Mouse (Mus musculus): Measurements from ENCODE around the gene Olfr2. TPM values are rescaled to one million over a fixed set of nuclear protein-coding genes. Genes with fewer than 3 reads are reported as not detected.
"Not testable (repeated sequence)": the region's sequence is repeated elsewhere in the genome, so short reads cannot be mapped to it uniquely, and the experiment has no call there.

Olfr2 gene
- not detected in 2 replicates for polyA plus RNA-seq (2015; fragmentation: Nextera tagmentation; extraction: Ambion mirVana)

- no peaks in the 10 kb centered on the region for H3K27me3 ChIP-seq
- no peak within 1 kb of the TSS for H3K4me2 ChIP-seq (replicated peaks)
- no peaks in the 10 kb centered on the region for H3K4me1 ChIP-seq
- no peak within 1 kb of the TSS for H3K4me3 ChIP-seq
- H3K9me3 ChIP-seq: no peaks in the 10 kb centered on the region
- no peak within 1 kb of the TSS for H3K27ac ChIP-seq
- no peaks in the 10 kb centered on the region for H3K36me3 ChIP-seq
- WGBS: 45% methylated on average over 1 of the region's 1 CpGs
- no peak for ATAC-seq (ENCODE audit: low FRiP score, low read depth)
- no peak within 1 kb of the TSS for H3K9ac ChIP-seq
These were observed at the start of gene Olfr2 for GRCm38 (mm10) chr7:107005972-107006371. Gene Olfr2, minus strand, starts transcription at chr7:107006072.

DNA sequence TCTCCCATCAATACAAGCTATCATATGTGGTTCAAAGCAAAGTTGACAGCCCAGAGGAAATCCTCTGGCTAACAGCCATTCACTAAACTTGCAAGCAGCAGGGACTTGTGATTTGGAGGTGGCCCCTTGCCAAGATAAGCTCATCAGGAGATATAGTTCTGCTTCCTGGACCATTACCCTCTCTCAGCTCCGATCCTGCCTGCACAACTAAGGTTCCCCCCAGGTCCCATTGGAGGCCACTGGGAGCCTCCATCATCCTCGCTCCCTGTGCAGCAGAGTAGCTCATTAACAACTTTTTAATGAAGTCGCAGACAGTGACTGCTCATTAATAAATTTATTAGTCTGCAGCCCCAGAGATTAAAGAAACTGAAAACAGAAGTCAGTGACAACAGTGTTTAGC lies 41.7 kb upstream of the Olfr2 start:
- H3K9me3 ChIP-seq: no peaks in the 10 kb centered on the region

DNA sequence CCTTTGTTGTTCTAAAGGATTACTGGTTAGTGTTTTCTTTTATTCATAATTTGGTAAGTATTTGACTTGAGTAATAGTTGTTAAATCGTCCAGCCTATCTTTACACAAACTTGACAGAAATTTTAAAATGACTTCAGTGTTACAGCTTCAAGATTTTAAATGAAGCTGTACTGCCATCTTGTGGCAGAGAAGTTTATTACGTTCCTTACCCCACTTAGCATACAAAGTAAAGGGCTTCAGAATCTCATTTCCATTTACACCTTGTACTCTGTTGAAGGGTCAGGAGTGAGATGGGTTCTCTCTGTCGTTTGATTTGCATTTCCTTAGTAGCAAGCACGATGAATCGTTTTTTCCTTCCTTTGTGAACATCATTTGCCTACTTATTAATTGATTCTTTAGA lies 40.0 kb upstream of the Olfr2 start:
- Histone ChIP-seq H3K27ac (no peak overlapping the region), H3K36me3 (no peaks in the 10 kb centered on the region), H3K4me2 (replicated peaks) (no peak overlapping the region), H3K27me3 (no peaks in the 10 kb centered on the region), H3K4me1 (no peaks in the 10 kb centered on the region), H3K9ac (no peak overlapping the region), H3K9me3 (no peaks in the 10 kb centered on the region), H3K4me3 (no peak overlapping the region)
- WGBS: 4% methylated on average over 5 of the region's 5 CpGs
- no peak for ATAC-seq (ENCODE audit: low FRiP score, low read depth)

More for the DNA sequence above, 41.7 kb upstream of the Olfr2 start:
- Histone ChIP-seq H3K27ac (no peak overlapping the region), H3K36me3 (no peaks in the 10 kb centered on the region), H3K27me3 (no peaks in the 10 kb centered on the region), H3K4me3 (no peak overlapping the region), H3K4me1 (no peaks in the 10 kb centered on the region), H3K4me2 (replicated peaks) (no peak overlapping the region), H3K9ac (no peak overlapping the region)
- no peak for ATAC-seq (ENCODE audit: low FRiP score, low read depth)
- WGBS: 30% methylated on average over 3 of the region's 3 CpGs

DNA sequence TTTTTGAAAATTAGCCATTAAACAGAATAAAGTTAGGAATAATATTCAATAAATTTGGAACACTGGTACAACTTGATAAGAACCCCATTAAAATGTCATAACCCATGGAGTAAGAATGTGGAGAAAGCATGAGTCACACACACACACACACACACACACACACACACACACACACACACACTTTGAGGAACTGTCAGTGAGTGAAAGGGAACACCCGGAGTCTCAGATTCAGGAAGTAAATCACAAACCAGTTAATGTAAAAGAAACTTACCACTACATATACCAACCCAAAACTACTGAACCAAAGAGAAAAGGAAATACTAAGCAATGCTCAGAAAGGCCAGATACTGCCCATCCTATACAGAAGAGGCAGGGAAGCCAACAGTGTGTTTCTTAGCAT lies 38.5 kb upstream of the Olfr2 start:
- no peak overlapping the region for H3K27ac ChIP-seq
- H3K9ac ChIP-seq: no peak overlapping the region
- H3K9me3 ChIP-seq: no peaks in the 10 kb centered on the region
- no peak overlapping the region for H3K4me3 ChIP-seq
- no peak overlapping the region for H3K4me2 ChIP-seq (replicated peaks)
- no peak for ATAC-seq (ENCODE audit: low FRiP score, low read depth)
- no peaks in the 10 kb centered on the region for H3K36me3 ChIP-seq
- 57% methylated on average over 1 of the region's 1 CpGs for WGBS
- H3K4me1 ChIP-seq: no peaks in the 10 kb centered on the region
- H3K27me3 ChIP-seq: no peaks in the 10 kb centered on the region

- H3K27me3 ChIP-seq: no peaks in the 10 kb centered on the region
- no peak overlapping the region for H3K9ac ChIP-seq
- no peak overlapping the region for H3K4me3 ChIP-seq
- no peak overlapping the region for H3K4me2 ChIP-seq (replicated peaks)
- H3K27ac ChIP-seq: no peak overlapping the region
- no peak for ATAC-seq (ENCODE audit: low FRiP score, low read depth)
- no peaks in the 10 kb centered on the region for H3K9me3 ChIP-seq
- no peaks in the 10 kb centered on the region for H3K4me1 ChIP-seq
- no peaks in the 10 kb centered on the region for H3K36me3 ChIP-seq
- 86% methylated on average over 3 of the region's 3 CpGs for WGBS
These were observed 37.3 kb upstream of the Olfr2 start for GRCm38 (mm10) chr7:107043136-107043535.

- 66% methylated on average over 2 of the region's 2 CpGs for WGBS
- no peak for ATAC-seq (ENCODE audit: low FRiP score, low read depth)
- Histone ChIP-seq H3K4me3 (no peak overlapping the region), H3K4me1 (no peaks in the 10 kb centered on the region), H3K4me2 (replicated peaks) (no peak overlapping the region), H3K36me3 (no peaks in the 10 kb centered on the region), H3K9ac (no peak overlapping the region), H3K27me3 (no peaks in the 10 kb centered on the region), H3K9me3 (no peaks in the 10 kb centered on the region), H3K27ac (no peak overlapping the region)
These were observed 34.2 kb upstream of the Olfr2 start for GRCm38 (mm10) chr7:107039934-107040563.

- 84% methylated on average over 1 of the region's 1 CpGs for WGBS
- Histone ChIP-seq H3K27me3 (no peaks in the 10 kb centered on the region), H3K9me3 (no peaks in the 10 kb centered on the region), H3K4me2 (replicated peaks) (no peak within 1 kb of the TSS), H3K27ac (no peak within 1 kb of the TSS), H3K9ac (no peak within 1 kb of the TSS), H3K4me3 (no peak within 1 kb of the TSS), H3K4me1 (no peaks in the 10 kb centered on the region), H3K36me3 (no peaks in the 10 kb centered on the region)
- ATAC-seq (ENCODE audit: low FRiP score, low read depth): no peak
These were observed 25.0 kb upstream of the Olfr2 start, which contains the start of gene Olfr713 for GRCm38 (mm10) chr7:107030874-107031273. Gene Olfr713, plus strand, starts transcription at chr7:107031174.

DNA sequence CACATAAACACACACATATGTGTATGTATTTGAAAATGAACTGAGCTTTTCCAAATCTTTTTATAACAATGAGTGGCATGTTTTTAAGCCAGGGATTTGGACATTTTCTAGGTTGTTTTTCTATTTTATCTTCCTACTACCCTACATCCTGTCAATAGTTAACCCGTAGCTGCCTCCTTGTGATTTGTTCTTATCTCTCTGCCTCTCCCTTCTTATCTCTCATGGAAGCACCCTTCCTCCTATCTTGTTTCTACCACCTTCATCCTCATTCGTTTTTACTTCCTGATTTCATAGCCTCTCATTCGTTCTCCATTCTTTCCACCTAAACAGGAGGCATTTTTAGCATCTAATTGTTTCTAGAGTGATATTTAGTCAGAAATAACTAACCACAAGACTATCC lies 1.7 kb downstream of the Olfr2 start:
- Histone ChIP-seq H3K4me1 (no peaks in the 10 kb centered on the region), H3K27ac (no peak overlapping the region), H3K4me3 (no peak overlapping the region), H3K4me2 (replicated peaks) (no peak overlapping the region), H3K9ac (no peak overlapping the region), H3K9me3 (no peaks in the 10 kb centered on the region), H3K36me3 (no peaks in the 10 kb centered on the region), H3K27me3 (no peaks in the 10 kb centered on the region)
- no peak for ATAC-seq (ENCODE audit: low FRiP score, low read depth)
- WGBS: 58% methylated on average over 3 of the region's 3 CpGs

DNA sequence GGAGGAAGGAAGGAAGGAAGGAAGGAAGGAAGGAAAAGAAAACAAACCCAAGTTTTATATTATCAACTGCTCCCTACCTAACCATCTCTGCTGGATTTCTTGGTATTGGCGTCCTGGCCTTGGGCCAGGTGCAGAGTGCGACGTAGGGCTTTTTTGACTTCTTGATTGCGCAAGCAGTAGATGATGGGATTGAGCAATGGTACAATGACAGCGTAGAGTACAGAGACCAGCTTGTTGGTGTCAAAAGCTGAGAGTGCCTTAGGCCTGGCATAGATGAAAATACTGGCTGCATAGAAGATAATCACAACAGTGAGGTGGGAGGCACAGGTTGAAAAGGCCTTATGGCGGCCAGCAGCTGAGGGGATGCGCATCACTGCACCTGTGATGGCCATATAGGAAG lies 5.1 kb downstream of the Olfr2 start:
- Histone ChIP-seq H3K27me3 (no peaks in the 10 kb centered on the region), H3K9ac (no peak overlapping the region), H3K27ac (no peak overlapping the region), H3K36me3 (no peaks in the 10 kb centered on the region), H3K4me2 (replicated peaks) (no peak overlapping the region), H3K4me3 (no peak overlapping the region), H3K9me3 (no peaks in the 10 kb centered on the region), H3K4me1 (no peaks in the 10 kb centered on the region)
- ATAC-seq (ENCODE audit: low FRiP score, low read depth): no peak
- 84% methylated on average over 7 of the region's 7 CpGs for WGBS

DNA sequence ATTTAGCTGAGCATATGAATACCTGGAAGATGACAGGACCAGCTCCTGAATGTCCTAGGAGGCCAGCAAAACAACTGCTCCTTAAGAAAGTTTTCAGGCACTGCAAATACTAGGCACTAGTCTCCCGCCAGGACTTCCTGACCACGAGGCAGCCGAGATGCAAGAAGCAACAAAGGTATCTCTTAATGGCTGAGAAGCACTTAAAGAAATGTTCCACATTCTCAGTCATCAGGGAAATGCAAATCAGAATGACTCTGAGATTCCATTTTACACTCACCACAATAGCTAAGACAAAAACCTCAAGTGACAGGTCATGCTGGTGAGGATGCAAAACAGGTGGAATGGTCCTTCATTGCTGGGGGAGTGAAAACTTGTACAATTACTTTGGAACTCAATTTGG lies 20.6 kb downstream of the Olfr2 start:
- Histone ChIP-seq H3K36me3 (no peaks in the 10 kb centered on the region), H3K27ac (no peak overlapping the region), H3K4me1 (no peaks in the 10 kb centered on the region), H3K9me3 (no peaks in the 10 kb centered on the region), H3K4me3 (no peak overlapping the region), H3K4me2 (replicated peaks) (no peak overlapping the region), H3K9ac (no peak overlapping the region), H3K27me3 (no peaks in the 10 kb centered on the region)
- no peak for ATAC-seq (ENCODE audit: low FRiP score, low read depth)
- WGBS: 88% methylated on average over 3 of the region's 3 CpGs

DNA sequence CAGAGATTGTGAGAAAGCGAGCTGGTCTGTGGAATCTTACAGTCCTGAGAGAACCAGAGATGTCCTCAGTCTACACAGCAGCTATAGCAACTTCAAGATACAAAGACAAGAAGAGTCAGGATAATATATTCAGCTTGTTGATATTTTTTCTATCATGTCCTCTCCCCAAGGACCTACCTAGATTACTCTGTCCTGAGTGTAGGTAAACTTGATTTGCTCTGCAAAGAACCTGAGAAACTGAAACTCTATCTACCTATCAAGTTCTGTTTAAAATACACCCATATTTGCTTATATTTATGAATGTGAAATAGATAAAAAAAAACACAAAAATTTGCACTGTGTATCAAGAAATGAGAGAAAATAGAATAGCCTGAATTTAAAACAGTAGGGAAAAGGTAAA lies 30.5 kb downstream of the Olfr2 start, which contains the start of gene Olfr711:
Gene Olfr711, minus strand, starts transcription at position 101 of the 400 bp plus-strand sequence.
- Histone ChIP-seq H3K36me3 (no peaks in the 10 kb centered on the region), H3K4me1 (no peaks in the 10 kb centered on the region), H3K27ac (no peak within 1 kb of the TSS), H3K4me2 (replicated peaks) (no peak within 1 kb of the TSS), H3K9me3 (no peaks in the 10 kb centered on the region), H3K9ac (no peak within 1 kb of the TSS), H3K4me3 (no peak within 1 kb of the TSS), H3K27me3 (no peaks in the 10 kb centered on the region)
- 61% methylated on average over 1 of the region's 1 CpGs for WGBS
- no peak for ATAC-seq (ENCODE audit: low FRiP score, low read depth)

GRCm38 (mm10) chr7:106967503-106967902 lies 38.4 kb downstream of the Olfr2 start:
- not testable (repeated sequence) for H3K27ac ChIP-seq; ATAC-seq (ENCODE audit: low FRiP score, low read depth); H3K4me2 ChIP-seq (replicated peaks); H3K4me1 ChIP-seq; H3K36me3 ChIP-seq; H3K9ac ChIP-seq; H3K9me3 ChIP-seq; H3K27me3 ChIP-seq; H3K4me3 ChIP-seq

DNA sequence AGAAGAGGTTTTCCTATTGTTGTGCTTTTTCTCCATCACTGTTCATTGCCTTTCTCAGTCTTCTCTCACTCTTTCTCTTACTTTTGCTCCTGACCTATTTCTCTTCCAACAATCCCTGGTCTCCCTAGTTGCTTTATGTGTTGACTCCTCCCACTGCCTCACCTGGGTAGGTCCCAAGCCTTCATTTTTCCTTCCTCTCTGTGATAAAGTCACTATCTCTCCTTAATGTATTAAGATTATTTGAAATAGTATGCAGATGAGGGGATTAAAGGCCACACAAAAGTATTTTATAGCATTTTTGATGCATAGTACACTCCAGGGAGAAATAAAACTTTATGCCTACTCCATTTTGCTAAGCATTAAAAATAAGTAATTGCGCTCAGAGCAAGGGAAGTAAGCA lies 42.0 kb downstream of the Olfr2 start, which contains the start of gene Olfr6:
Gene Olfr6, minus strand, starts transcription at position 101 of the 400 bp plus-strand sequence.
- 84% methylated on average over 1 of the region's 1 CpGs for WGBS
- H3K4me2 ChIP-seq (replicated peaks): no peak within 1 kb of the TSS
- no peaks in the 10 kb centered on the region for H3K9me3 ChIP-seq
- no peaks in the 10 kb centered on the region for H3K36me3 ChIP-seq
- H3K4me3 ChIP-seq: no peak within 1 kb of the TSS
- no peak within 1 kb of the TSS for H3K9ac ChIP-seq
- no peaks in the 10 kb centered on the region for H3K27me3 ChIP-seq
- ATAC-seq (ENCODE audit: low FRiP score, low read depth): no peak
- H3K4me1 ChIP-seq: no peaks in the 10 kb centered on the region
- H3K27ac ChIP-seq: no peak within 1 kb of the TSS
